Mouse (Mus musculus) layer of hippocampus, postnatal 10 days (tissue): Measurements from ENCODE around the gene Add3. TPM values are rescaled to one million over a fixed set of nuclear protein-coding genes. Genes with fewer than 3 reads are reported as not detected.

Experiments
- DNase-seq, 2 experiments: peaks; one replicate each; pipeline ENCODE4 v3.0.0; 2021; ENCODE audit warnings: low spot score in 2 of 2
- long read RNA-seq: library from polyadenylated mRNA; stranded (forward); transcript quantifications from one replicate; pipeline ENCODE4 v2.0.0, GENCODE M21; 2023
- total RNA-seq, 2 experiments: library from RNA; stranded (reverse); gene quantifications; 2 replicates each; pipeline ENCODE4 v1.2.3; 2021

Gene Add3
- 100 to 1,000 TPM; 120 to 122 TPM for total RNA-seq
- long read RNA-seq, full-length matches to known transcripts = 16 of 34 reads
- long read RNA-seq, partial matches to known transcripts = 15 of 34 reads
- long read RNA-seq, other reads (novel, unspliced or antisense) = 3 of 34 reads

DNA sequence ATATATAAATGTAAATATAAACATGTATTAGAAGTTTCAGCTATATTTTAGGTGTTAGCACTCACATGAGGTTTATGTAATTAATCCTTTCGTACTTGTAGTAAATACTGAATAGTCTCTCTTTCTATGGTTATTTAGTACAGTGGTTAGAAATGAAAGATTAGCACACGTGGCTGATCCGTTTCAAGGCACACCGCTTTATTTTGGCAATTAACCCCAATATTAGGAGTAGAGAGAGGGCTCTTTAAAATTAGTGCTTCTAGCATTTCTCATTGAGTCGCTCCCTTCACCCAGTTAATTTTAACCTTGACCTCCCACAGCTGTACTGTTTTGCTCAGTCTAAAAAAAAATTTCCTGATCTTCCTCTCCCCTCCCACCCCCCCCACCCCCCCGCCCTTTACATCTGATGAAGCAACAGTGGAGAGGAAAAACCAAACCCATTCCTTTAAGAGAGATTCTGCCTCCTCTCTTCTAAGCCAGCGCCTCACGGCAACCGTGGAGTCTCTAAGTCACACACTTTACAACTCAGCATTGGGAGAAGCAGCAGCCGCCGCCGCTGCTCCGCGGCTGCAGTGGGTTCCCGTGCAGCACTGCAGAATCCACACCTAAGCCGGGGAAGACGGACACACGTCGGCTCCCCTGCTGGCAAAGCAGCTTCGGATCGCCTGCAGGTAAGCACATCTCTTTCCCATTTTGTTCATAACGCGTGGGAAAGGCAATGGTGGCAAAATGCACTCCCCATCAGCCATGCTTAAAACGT, at the start of gene Add3:
Gene Add3, plus strand, starts transcription at position 400 of the 760 bp plus-strand sequence.
- DNase-seq = peak; percentile 60 to 73

DNA sequence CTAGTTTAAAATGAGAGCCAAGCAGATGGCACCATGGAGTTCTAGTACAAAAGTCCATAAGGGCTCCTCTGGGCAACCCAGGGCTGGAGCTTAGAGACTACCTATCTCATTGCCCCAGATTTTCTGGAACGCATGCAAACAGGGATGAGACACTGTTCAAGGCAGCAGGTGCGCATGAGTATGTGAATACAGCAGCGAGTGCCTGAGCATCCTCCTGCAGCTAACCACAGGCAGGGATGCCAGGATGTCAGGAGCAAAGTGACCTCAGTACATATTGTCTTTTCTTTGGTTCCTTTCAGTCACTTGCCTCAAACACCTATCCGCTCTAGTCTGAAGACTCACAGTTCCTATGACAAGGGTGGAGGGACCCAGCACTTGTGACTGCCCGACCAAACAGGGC, 49.6 kb upstream of the Add3 start:
- DNase-seq = no peak

DNA sequence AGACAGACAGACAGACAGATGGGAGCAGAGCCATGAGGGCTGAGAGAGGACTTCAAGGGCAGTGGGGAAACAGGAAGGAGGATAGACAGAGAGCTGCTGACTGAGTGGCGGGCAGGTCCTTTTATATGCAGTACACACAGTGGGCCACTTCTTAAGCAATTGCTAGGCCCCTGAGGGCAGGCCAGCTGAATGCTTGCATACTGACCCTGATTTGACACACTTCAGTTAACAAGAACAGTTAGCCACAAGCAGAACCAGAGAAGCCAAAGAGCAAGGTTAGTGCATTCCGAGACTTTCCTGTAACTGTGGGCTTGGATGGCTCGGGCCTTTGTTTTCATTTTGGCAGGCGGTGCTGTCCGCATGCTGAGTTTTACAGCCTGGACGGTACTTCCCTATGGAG, 48.0 kb upstream of the Add3 start:
- no peak for DNase-seq

DNA sequence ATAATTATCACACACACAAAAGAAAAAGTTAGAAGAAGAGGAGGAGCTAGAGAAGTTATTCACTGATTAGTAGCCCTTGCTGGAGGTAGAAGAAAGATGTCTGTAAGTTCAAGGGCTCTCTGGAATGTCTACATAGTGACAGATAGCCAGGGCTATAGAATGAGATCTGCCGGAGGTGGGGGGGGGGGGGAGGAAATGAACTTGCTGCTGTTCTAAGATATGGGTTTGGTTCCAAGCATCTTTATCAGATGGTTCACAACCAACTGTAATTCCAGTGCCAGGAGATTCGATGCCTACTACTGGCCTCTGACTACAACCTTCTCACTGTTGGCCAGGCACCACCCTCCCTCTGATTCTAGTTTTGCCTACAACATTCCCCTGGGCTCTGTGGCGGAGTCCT, 46.9 kb upstream of the Add3 start:
- DNase-seq = no peak

DNA sequence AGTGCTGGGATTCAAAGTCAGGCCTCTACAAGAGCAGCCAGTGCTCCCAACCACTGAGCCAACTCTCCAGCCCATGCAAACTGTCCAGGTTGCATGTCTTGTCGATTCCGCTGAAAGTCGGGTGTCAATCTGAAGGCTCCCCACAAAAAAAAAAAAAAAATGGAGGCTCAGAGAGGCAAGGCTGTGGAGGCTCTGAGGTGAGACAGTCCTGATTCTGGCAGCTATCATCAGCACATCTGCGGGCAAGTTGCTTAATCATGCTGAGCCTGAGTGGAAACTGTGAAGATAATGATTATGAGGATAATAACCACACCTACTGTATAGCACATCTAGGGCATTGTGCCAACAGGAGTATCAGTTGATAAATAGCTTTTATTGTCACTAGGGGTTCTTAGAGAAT, 45.6 kb upstream of the Add3 start:
- DNase-seq = no peak

DNA sequence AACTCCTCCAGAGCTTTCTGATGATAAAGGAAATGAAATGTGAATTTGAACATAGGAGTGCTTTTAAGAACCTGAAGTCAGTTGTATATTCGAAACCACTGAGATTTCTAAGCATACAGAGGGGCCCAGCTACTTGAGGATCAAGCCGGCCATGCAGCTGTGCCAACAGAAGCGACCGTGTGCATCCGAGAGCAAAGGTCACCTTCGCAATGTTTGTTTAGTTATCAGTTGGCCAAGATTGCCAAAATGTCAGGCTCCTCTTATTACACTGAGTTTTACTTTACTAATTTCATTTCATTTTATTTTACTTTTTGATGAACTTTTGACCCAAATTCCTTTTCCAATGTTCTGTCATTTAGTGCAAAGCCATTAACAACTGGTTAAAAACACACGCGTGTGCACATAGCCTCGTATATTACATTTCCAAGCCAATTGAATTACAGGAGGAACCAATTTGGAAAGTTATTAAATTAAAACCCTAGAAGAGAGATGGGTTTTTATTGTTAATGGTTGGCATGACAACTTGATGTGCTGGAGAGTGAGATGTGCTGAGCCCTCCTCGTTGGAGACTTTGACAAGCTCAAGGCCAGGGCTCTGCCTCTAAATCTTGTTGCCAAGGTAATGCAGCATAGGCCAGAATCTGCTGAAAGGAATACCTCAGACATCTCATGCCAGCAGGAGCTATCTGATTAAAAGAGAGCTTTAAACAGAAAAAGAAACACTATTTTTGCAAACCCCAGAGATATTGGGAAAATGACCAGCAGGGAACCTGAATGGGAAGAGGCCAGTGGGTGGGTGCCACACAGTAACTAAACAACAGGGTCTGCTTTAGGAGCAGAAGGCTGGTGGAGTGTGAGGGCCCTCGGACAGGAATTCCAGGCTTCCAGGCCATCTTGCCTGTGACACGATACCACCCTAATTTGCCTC, 38.6 kb upstream of the Add3 start:
- DNase-seq = no peak

DNA sequence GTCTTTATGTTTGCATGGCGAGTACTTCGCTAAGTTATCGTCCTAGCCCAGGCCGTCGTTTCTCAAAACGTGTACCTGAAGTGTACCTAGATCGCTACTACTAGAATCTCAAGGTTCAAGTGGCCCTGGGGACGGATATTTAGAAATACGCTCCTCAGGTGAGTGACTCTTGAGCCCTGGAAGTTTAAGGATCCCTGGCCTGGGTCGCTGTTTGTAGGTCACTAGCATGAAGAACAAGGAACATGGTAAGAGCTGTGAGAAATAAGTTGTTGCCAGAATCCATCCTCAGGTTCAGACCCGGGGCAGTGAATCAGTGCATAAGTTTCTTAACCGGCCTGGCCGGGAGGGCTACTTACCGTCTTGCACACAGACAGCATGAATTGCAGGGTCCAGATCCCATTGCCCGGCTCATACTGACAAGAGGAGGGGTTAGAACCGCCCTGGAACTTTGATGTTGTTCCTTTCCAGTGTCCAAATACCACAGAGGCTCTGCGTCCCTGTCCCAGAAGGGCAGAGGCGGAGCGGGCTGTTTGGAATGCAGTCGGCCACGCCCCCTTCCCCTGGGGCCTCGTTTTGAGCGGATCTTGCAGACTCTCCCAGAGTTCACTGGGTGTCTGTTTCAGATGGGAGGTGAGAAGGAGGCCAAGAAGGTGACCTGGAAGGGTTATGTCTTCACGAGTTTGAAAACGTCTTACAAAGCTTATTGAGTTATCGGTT, 34.7 kb upstream of the Add3 start:
- no peak for DNase-seq

DNA sequence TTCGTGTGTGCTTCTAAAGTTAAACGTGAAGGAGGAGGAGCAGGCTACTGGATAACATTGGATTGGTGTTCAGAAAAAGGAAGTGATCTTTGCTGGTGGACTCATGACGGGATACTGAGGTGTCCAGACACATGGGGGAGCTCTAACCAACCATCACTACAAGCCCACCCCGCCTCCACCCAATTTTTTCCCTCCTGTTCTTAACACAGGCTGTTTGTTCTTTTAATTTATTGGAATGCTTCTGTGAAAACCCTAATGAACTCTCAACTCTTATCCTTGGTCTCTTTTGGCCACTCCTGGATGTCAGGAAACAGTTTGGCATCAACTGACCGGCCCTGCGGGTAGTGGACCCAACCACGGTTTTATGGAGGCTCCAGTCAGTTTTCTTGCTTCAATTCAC, 33.3 kb upstream of the Add3 start:
- DNase-seq = peak; percentile 45 to 69

DNA sequence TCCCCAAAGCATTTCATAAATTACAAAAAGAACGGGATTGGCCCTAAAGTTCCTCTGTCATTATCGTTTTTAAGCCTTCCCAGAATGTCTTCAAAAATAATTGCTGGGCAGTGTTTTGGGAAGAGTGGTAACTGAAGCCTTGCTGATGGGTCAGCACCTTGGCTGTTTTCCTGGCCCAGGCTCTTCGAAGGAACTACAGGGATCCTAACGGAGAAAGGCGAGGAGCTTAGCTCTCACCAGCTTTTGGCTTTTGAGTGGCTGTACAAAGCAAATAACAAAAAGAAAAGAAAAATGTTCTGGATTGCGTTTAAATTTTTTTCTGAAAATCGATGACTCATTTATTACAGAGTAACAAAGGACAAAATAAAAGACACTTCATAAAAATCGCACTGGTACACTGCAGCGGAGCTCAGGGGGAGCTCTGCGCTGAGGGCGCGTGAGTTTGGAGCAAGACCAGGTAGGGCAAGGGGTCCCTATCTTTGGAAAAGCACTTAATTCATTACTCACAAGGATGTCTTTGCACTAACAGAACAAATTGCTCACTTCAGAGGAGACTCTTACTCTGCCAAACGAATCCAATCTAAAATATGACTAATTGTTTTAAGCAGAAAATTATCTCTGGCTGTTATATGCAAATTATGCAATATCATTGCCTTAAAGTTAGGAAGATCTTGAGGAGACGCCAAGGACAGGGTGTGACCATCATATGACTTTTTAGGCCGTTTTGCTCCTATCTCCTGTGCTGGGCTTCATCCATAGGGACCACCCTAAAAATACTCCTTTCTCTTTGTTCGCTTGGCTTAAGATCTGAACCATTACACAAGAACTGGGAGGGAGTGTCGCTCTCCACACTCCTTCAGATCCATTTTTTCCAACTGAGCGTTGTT, 32.6 kb upstream of the Add3 start:
- DNase-seq = no peak

DNA sequence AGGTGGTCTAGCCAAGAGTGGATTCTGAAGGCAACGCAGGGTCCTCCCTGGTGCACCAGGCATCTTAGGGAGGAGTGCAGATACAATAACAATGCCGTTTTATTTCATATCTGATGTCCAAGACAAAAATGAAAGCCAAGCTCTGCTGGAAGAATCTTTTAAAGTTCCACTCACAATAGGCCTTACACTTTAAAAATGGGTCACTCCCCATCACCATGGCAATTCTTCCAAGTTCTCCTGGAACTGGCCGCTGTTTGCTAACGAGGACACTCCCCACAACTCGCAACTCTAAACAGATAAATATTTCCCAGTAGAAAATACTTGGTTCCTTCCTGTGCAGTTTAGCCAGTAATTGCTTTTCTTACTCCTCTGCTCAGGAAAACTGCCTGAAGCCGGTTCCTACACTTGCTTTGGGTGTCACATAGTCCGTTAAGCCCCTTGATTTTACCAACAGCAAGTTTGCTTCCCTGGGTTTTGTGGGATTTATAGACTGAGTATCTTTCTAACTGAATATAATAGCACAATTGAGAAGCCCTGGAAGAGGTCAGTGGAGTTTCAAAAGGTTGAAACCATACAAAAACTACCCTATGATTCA, 28.1 kb upstream of the Add3 start:
- DNase-seq = no peak

DNA sequence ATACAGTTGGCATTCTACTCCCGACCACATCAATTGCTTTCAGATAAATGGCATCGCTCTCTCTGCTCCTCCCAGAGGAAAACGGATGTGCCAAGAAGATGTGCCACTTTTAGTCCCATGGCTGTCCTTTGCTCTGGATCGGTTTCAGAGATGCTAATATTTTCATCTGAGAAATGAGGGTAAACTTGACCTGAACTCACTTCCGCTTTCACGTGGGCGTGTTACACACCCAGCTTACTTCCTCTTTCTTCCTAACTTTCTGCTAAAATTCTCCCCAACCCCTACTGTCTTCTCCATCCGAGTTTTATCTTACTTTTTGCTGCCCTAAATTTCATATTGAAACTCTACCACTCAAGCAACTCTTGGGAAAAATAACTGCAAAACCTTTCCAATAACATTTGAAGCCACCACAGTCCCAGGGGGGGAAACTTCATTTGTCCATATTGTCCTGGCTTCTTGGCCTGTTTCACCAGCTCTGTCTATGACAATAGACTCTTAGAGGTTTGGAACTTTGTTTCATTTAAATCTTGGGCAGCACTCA, 20.9 kb upstream of the Add3 start:
- DNase-seq = no peak

DNA sequence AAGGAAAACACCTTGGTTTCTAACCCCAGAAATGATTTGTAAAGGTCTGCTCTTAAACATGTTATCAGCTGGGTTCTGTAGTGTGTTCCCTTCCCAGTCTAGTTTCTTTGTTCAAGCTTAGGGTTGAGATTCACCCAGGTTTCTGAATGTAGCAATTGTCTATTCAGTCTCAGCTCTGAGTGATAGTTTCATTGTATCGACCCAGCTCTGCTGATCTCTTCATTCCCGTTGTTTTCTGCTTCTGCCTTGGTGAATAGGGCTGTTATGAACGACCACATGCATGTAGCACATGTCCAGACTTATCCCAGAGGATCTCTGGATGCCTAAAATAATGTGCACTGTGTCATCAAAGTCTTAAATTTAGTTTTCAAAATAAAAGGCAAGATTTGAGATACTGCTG, 19.8 kb upstream of the Add3 start:
- no peak for DNase-seq

DNA sequence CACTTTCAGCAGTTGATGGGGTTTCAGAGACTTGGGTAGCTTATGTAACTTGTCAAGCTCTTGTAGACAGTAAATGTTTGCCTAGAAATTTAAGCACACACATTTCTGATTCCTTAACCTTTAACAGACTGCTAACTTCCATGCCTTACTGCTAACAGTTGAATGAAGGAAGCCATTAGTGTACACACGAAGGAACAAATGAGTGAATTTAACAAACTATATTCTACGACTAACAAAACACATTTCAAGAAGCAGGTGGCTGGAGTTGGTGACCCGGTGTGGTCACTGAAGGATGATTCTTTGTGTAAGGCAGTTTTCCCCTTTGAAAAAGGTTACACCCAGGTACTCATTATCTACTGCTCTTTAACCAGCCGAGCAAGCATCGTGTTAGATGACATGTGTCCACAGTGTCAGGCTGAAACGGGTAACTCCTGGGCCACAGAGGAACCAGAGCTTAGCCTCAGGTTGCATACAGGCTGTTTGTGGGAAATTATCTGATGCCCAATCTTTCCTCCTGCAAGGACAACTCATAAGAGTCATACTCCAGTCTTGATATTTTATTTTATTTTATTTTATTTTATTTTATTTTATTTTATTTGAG, 17.5 kb upstream of the Add3 start:
- DNase-seq = no peak

DNA sequence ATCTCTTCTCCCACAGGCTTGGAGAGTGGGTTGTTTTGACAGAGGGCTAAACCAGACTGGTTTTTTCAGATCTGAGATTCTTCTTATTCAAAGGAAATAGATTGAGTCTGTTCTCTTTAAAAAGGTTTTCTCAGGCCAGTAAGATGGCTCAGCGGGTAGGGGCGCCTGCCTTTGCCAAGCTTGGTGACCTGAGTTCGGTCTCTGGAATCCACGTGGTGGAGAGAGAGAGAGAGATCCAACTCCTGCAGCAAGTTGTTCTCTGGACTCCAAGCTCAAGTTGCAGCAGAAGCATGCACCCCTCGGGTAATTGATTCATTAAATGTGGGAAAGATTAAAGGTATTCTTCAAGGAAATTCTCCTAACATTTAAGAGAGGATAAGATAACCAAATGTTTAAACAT, 16.9 kb upstream of the Add3 start:
- no peak for DNase-seq

DNA sequence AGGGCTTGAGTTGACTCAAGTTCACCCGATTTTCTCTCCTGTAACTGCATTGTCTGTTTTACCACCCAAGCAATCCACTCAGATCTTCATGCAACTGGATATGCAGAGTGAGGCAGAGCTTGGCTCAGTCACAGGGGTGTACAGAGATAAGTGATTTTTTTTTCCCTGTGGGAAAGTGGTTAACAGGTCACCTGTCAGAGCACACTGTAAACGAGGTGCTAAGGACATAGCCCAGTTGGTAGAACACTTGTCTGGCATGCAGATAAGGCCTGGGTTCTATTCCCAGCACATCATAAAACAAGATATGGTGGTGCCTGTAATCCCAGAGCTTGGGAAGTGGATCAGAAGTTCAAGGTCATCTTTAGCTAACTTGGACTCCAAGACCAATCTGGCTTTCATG, 14.6 kb upstream of the Add3 start:
- DNase-seq = no peak

DNA sequence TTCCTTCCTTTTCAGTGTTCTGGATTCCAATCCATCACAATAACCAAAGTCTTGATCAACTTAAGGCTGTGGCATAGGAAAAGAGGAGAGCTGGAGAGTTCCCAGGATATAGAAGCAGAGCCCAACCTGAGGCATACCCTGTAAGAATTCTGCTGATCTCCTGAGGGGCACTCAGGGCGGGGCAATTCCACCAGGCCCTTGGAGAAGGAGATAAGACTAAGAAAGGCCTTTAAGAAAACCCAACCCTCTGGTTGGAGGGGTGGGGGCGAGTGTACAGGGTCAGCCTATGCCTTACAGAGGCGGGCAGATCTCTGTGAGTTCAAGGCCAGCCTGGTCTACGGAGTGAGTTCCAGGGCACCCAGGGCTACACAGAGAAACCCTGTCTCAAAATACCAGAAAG, 13.7 kb upstream of the Add3 start:
- no peak for DNase-seq

DNA sequence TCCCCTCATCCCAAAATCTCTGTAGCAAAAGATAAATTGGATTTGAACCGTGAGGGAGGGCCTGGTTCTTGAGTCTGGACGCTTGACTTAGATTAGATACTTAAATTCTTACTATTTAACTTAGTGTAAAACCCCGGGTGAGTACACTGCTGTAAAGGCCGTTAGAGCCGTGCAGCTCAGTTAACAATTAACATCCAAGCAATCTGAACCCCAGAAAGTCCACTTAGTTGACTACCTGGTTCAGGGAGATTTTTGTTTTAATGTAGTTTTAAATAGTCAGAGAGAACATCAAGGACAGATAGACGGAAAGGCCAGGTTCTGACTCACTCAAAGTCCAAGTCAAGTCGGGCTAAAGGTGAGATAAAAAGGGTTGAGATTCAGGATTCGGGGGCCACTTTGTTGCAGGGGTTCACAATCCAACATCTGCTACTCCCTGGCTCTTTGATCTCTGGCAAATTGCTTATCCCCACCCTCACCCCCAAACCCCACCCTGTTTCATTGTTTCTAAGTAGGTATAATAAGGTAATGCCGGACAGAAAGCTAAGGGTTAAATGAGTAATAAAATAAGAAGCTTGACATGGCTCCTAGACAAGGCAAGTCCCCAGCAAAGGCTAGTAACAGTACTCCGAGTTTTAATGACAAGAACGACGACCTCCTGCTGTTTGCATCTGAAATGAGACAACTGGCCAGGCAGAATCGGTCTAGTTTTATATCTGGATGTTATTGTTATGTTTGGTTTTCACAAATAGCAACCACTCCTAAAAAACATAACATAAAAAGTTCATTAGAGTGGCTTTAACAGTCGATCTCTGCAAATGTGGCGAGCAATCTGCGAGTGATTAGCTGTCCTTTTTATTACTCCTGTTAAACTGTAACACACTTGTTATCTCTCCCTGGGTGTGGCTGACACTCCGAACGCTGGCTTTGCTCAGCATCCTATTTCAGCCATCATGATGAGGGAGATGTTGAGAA, 12.6 kb upstream of the Add3 start:
- DNase-seq = no peak
